Mouse (Mus musculus): ENCODE data around the gene H2-M10.1. TPM values are rescaled to one million over a fixed set of nuclear protein-coding genes. Genes with fewer than 3 reads are reported as not detected.
"Not testable (repeated sequence)": the region's sequence is repeated elsewhere in the genome, so short reads cannot be mapped to it uniquely, and the experiment has no call there.

Gene H2-M10.1
- not detected in 2 replicates for polyA plus RNA-seq (2012; rRNA removed)

- TF ChIP-seq POLR2A (IDR thresholded peaks at IDR 0.05; ENCODE audit: control insufficient read depth, low read depth, low read length) (no peak), CTCF (IDR thresholded peaks at IDR 0.05; ENCODE audit: control insufficient read depth, insufficient read depth, insufficient replicate concordance, low read depth, low read length) (no peak)
- H3K4me1 ChIP-seq (ENCODE audit: control insufficient read depth, insufficient read depth, low read length): no peaks in the 10 kb centered on the region
These were observed at the start of gene H2-M10.1 for GRCm38 (mm10) chr17:36326055-36326454. TSS of gene H2-M10.1 (minus strand) at chr17:36326155.

GRCm38 (mm10) chr17:36368317-36368716, 42.4 kb upstream of the H2-M10.1 start, which contains the start of gene H2-M10.3:
TSS of gene H2-M10.3 (minus strand) at chr17:36368417.
- H3K36me3 ChIP-seq (ENCODE audit: control insufficient read depth, insufficient read depth, low read length); H3K4me3 ChIP-seq (ENCODE audit: control insufficient read depth, low read depth, low read length); H3K4me1 ChIP-seq (ENCODE audit: control insufficient read depth, insufficient read depth, low read length); H3K27ac ChIP-seq (ENCODE audit: control insufficient read depth, insufficient read depth, low read depth, low read length); H3K27me3 ChIP-seq (ENCODE audit: control insufficient read depth, insufficient read depth, low read length): not testable (repeated sequence)

More at GRCm38 (mm10) chr17:36326055-36326454, at the start of gene H2-M10.1:
- Histone ChIP-seq H3K36me3 (ENCODE audit: control insufficient read depth, insufficient read depth, low read length) (no peaks in the 10 kb centered on the region), H3K4me3 (ENCODE audit: control insufficient read depth, low read depth, low read length) (no peak within 1 kb of the TSS), H3K27ac (ENCODE audit: control insufficient read depth, insufficient read depth, low read depth, low read length) (no peak within 1 kb of the TSS), H3K27me3 (ENCODE audit: control insufficient read depth, insufficient read depth, low read length) (no peaks in the 10 kb centered on the region)

GRCm38 (mm10) chr17:36362404-36362803, 36.4 kb upstream of the H2-M10.1 start:
- H3K27ac ChIP-seq (ENCODE audit: control insufficient read depth, insufficient read depth, low read depth, low read length); H3K4me1 ChIP-seq (ENCODE audit: control insufficient read depth, insufficient read depth, low read length); H3K4me3 ChIP-seq (ENCODE audit: control insufficient read depth, low read depth, low read length); H3K36me3 ChIP-seq (ENCODE audit: control insufficient read depth, insufficient read depth, low read length); H3K27me3 ChIP-seq (ENCODE audit: control insufficient read depth, insufficient read depth, low read length): not testable (repeated sequence)

GRCm38 (mm10) chr17:36357512-36357911, 31.6 kb upstream of the H2-M10.1 start:
- not testable (repeated sequence) for H3K27me3 ChIP-seq (ENCODE audit: control insufficient read depth, insufficient read depth, low read length); H3K4me1 ChIP-seq (ENCODE audit: control insufficient read depth, insufficient read depth, low read length); H3K36me3 ChIP-seq (ENCODE audit: control insufficient read depth, insufficient read depth, low read length); H3K4me3 ChIP-seq (ENCODE audit: control insufficient read depth, low read depth, low read length); H3K27ac ChIP-seq (ENCODE audit: control insufficient read depth, insufficient read depth, low read depth, low read length)

GRCm38 (mm10) chr17:36355763-36356162, 29.8 kb upstream of the H2-M10.1 start:
- no peak overlapping the region for H3K27ac ChIP-seq (ENCODE audit: control insufficient read depth, insufficient read depth, low read depth, low read length)
- no peaks in the 10 kb centered on the region for H3K27me3 ChIP-seq (ENCODE audit: control insufficient read depth, insufficient read depth, low read length)
- no peaks in the 10 kb centered on the region for H3K36me3 ChIP-seq (ENCODE audit: control insufficient read depth, insufficient read depth, low read length)
- no peak overlapping the region for H3K4me3 ChIP-seq (ENCODE audit: control insufficient read depth, low read depth, low read length)
- TF ChIP-seq CTCF (IDR thresholded peaks at IDR 0.05; ENCODE audit: control insufficient read depth, insufficient read depth, insufficient replicate concordance, low read depth, low read length) (no peak), POLR2A (IDR thresholded peaks at IDR 0.05; ENCODE audit: control insufficient read depth, low read depth, low read length) (no peak)
- H3K4me1 ChIP-seq (ENCODE audit: control insufficient read depth, insufficient read depth, low read length): no peaks in the 10 kb centered on the region

- H3K4me1 ChIP-seq (ENCODE audit: control insufficient read depth, insufficient read depth, low read length); H3K36me3 ChIP-seq (ENCODE audit: control insufficient read depth, insufficient read depth, low read length); H3K27ac ChIP-seq (ENCODE audit: control insufficient read depth, insufficient read depth, low read depth, low read length); H3K4me3 ChIP-seq (ENCODE audit: control insufficient read depth, low read depth, low read length); H3K27me3 ChIP-seq (ENCODE audit: control insufficient read depth, insufficient read depth, low read length): not testable (repeated sequence)
- TF ChIP-seq CTCF (IDR thresholded peaks at IDR 0.05; ENCODE audit: control insufficient read depth, insufficient read depth, insufficient replicate concordance, low read depth, low read length): peak; percentile 26; the same call in 1 of the 2 replicates
These were observed 29.4 kb upstream of the H2-M10.1 start for GRCm38 (mm10) chr17:36355343-36355742.

- no peaks in the 10 kb centered on the region for H3K36me3 ChIP-seq (ENCODE audit: control insufficient read depth, insufficient read depth, low read length)
- H3K27ac ChIP-seq (ENCODE audit: control insufficient read depth, insufficient read depth, low read depth, low read length): no peak overlapping the region; the same call in 1 of the 2 replicates
- peak overlapping the region; percentile 93 for H3K4me3 ChIP-seq (ENCODE audit: control insufficient read depth, low read depth, low read length)
- no peaks in the 10 kb centered on the region for H3K27me3 ChIP-seq (ENCODE audit: control insufficient read depth, insufficient read depth, low read length)
- peaks cover 9% of the 10 kb centered on the region; the same call in 1 of the 2 replicates for H3K4me1 ChIP-seq (ENCODE audit: control insufficient read depth, insufficient read depth, low read length)
- TF ChIP-seq POLR2A (IDR thresholded peaks at IDR 0.05; ENCODE audit: control insufficient read depth, low read depth, low read length) (no peak), CTCF (IDR thresholded peaks at IDR 0.05; ENCODE audit: control insufficient read depth, insufficient read depth, insufficient replicate concordance, low read depth, low read length) (no peak)
These were observed 10.2 kb downstream of the H2-M10.1 start for GRCm38 (mm10) chr17:36315689-36316253.

GRCm38 (mm10) chr17:36315041-36315688, 10.8 kb downstream of the H2-M10.1 start:
- H3K4me1 ChIP-seq (ENCODE audit: control insufficient read depth, insufficient read depth, low read length): peaks cover 9% of the 10 kb centered on the region; the same call in 1 of the 2 replicates
- TF ChIP-seq POLR2A (IDR thresholded peaks at IDR 0.05; ENCODE audit: control insufficient read depth, low read depth, low read length) (no peak; the same call in 1 of the 2 replicates), CTCF (IDR thresholded peaks at IDR 0.05; ENCODE audit: control insufficient read depth, insufficient read depth, insufficient replicate concordance, low read depth, low read length) (no peak)
- H3K27ac ChIP-seq (ENCODE audit: control insufficient read depth, insufficient read depth, low read depth, low read length): peak overlapping the region; percentile 97
- no peaks in the 10 kb centered on the region for H3K27me3 ChIP-seq (ENCODE audit: control insufficient read depth, insufficient read depth, low read length)
- H3K36me3 ChIP-seq (ENCODE audit: control insufficient read depth, insufficient read depth, low read length): no peaks in the 10 kb centered on the region
- H3K4me3 ChIP-seq (ENCODE audit: control insufficient read depth, low read depth, low read length): peak overlapping the region; percentile 93
